Mouse (Mus musculus): ENCODE measurements around the gene Megf11.

GRCm38 (mm10) chr9:64551307-64551706 is 165.9 kb downstream of the Megf11 start:
- TF ChIP-seq CTCF (IDR thresholded peaks at IDR 0.05; ENCODE audit: extremely low read depth, insufficient read depth, low read length) (no peak), POLR2A (IDR thresholded peaks at IDR 0.05; ENCODE audit: extremely low read depth, insufficient read depth, low read length) (no peak)
